In genomic region chr3:53253223-53253832, GRCm38 (mm10) we compare ENCODE assay signal across 8 mouse cellular contexts.
DNase-seq lines count a peak whose midpoint lies in the region; ATAC-seq and TF ChIP-seq lines count a peak whose summit lies in the region.

No protein-coding gene starts in this region.

- peak overlapping the region; percentile 23 for H3K4me3 ChIP-seq in heart, postnatal 0 days (ENCODE audit: low read depth, low read length)
- H3K4me3 ChIP-seq in midbrain, embryonic 11.5 days (ENCODE audit: low read depth, low read length), result no peak overlapping the region
- no peak overlapping the region for H3K4me3 ChIP-seq in forebrain, embryonic 11.5 days (ENCODE audit: low read depth, low read length)

- H3K9me3 ChIP-seq in heart, postnatal 0 days (replicated peaks; ENCODE audit: control insufficient read depth, low read length), result no peaks in the 10 kb centered on the region
- no peaks in the 10 kb centered on the region for H3K9me3 ChIP-seq in midbrain, embryonic 11.5 days (ENCODE audit: control insufficient read depth, low read length)
- H3K9me3 ChIP-seq in forebrain, embryonic 11.5 days (ENCODE audit: control insufficient read depth, low read length), result no peaks in the 10 kb centered on the region

- no peaks in the 10 kb centered on the region for H3K27me3 ChIP-seq in heart, postnatal 0 days (ENCODE audit: control insufficient read depth, insufficient read depth, low read length)
- no peaks in the 10 kb centered on the region for H3K27me3 ChIP-seq in midbrain, embryonic 11.5 days (ENCODE audit: control insufficient read depth, insufficient read depth, low read length)
- H3K27me3 ChIP-seq in forebrain, embryonic 11.5 days (ENCODE audit: control insufficient read depth, insufficient read depth, low read length), result no peaks in the 10 kb centered on the region

- no peak for TF ChIP-seq CTCF in heart, postnatal 0 days (IDR thresholded peaks at IDR 0.05; ENCODE audit: low read depth)

- H3K4me1 ChIP-seq in heart, postnatal 0 days (ENCODE audit: control insufficient read depth, insufficient read depth), result peaks cover 26% of the 10 kb centered on the region
- H3K4me1 ChIP-seq in midbrain, embryonic 11.5 days (ENCODE audit: control insufficient read depth, insufficient read depth, low read length), result peaks cover 8% of the 10 kb centered on the region
- no peaks in the 10 kb centered on the region for H3K4me1 ChIP-seq in forebrain, embryonic 11.5 days (replicated peaks; ENCODE audit: control insufficient read depth, insufficient read depth, low read length)

- TF ChIP-seq EP300 in heart, postnatal 0 days (IDR thresholded peaks at IDR 0.05; ENCODE audit: low read depth), result peak; percentile 85

- no peak overlapping the region for H3K9ac ChIP-seq in heart, postnatal 0 days (replicated peaks; ENCODE audit: low read depth, low read length)
- no peak overlapping the region for H3K9ac ChIP-seq in midbrain, embryonic 11.5 days (ENCODE audit: low read length)
- H3K9ac ChIP-seq in forebrain, embryonic 11.5 days (ENCODE audit: low read length), result no peak overlapping the region

- H3K4me2 ChIP-seq in heart, postnatal 0 days (ENCODE audit: low read depth, low read length), result peak overlapping the region; percentile 53
- no peak overlapping the region for H3K4me2 ChIP-seq in midbrain, embryonic 11.5 days
- no peak overlapping the region for H3K4me2 ChIP-seq in forebrain, embryonic 11.5 days (ENCODE audit: low read depth, low read length, severe bottlenecking)

- no peaks in the 10 kb centered on the region for H3K36me3 ChIP-seq in heart, postnatal 0 days (replicated peaks; ENCODE audit: control insufficient read depth, insufficient read depth, low read length)
- H3K36me3 ChIP-seq in midbrain, embryonic 11.5 days (ENCODE audit: control insufficient read depth, insufficient read depth, low read length), result no peaks in the 10 kb centered on the region
- no peaks in the 10 kb centered on the region for H3K36me3 ChIP-seq in forebrain, embryonic 11.5 days (ENCODE audit: control insufficient read depth, insufficient read depth, low read length)

- H3K27ac ChIP-seq in heart, postnatal 0 days (ENCODE audit: low read depth), result peak overlapping the region; percentile 69
- H3K27ac ChIP-seq in midbrain, embryonic 11.5 days (ENCODE audit: low read depth, low read length), result no peak overlapping the region
- H3K27ac ChIP-seq in forebrain, embryonic 11.5 days (ENCODE audit: low read depth, low read length), result no peak overlapping the region

- intact Hi-C loops in left cerebral cortex, postnatal 4 days (cut with DNase I), result no loop called here

- ATAC-seq in heart, postnatal 0 days (ENCODE audit: insufficient read depth, low read depth), result peak; percentile 90
- no peak for ATAC-seq in midbrain, embryonic 11.5 days (ENCODE audit: low FRiP score)
- ATAC-seq in forebrain, embryonic 11.5 days (replicated peaks; ENCODE audit: low FRiP score), result no peak

- WGBS in heart, postnatal 0 days, result 16% methylated on average over 5 of the region's 5 CpGs
- WGBS in large intestine, adult 2 months, result 6% methylated on average over 5 of the region's 5 CpGs
- WGBS in midbrain, embryonic 11.5 days, result 79% methylated on average over 5 of the region's 5 CpGs
- 87% methylated on average over 5 of the region's 5 CpGs for WGBS in forebrain, embryonic 11.5 days

- peak; percentile 29 for DNase-seq in left cerebral cortex, postnatal 4 days
- DNase-seq in left cerebral cortex, adult 9 months (ENCODE audit: low spot score in 2 of 2), result no peak
- DNase-seq in adrenal gland, postnatal 10 days, result peak; percentile 60
- peak; percentile 85 for DNase-seq in heart, postnatal 0 days (ENCODE audit: low spot score)
- DNase-seq in large intestine, adult 2 months (ENCODE audit: low read depth, low spot score), result peak; percentile 36
- DNase-seq in midbrain, embryonic 11.5 days (ENCODE audit: low spot score, missing footprints), result no peak
- DNase-seq in cerebellum, adult 11-12 months, result no peak
- DNase-seq in forebrain, embryonic 11.5 days (ENCODE audit: low spot score), result no peak

Comparison
In these comparisons a context has a peak if more than half of its experiments do, and no peak if none do; other contexts are left out.
1. DNase-seq: peak in left cerebral cortex, postnatal 4 days (single experiment), adrenal gland, postnatal 10 days (single experiment), heart, postnatal 0 days (single experiment) and large intestine, adult 2 months (single experiment); none in left cerebral cortex, adult 9 months (0 of 2), midbrain, embryonic 11.5 days (single experiment), cerebellum, adult 11-12 months (single experiment) and forebrain, embryonic 11.5 days (single experiment).